Mouse (Mus musculus) gastrocnemius, postnatal 10 days (tissue): ENCODE data around the gene Fstl4. TPM values are rescaled to one million over a fixed set of nuclear protein-coding genes. Genes with fewer than 3 reads are reported as not detected.

ENCODE experiments used
- DNase-seq: peaks from one replicate; pipeline ENCODE4 v3.0.0; 2021; ENCODE audit warnings: mixed read lengths
- total RNA-seq, 2 experiments: library from RNA; stranded (reverse); gene quantifications; 2 replicates each; pipeline ENCODE4 v1.2.3; 2021

Fstl4 gene
- total RNA-seq, 2 experiments from 2014 or later, result 0.05 to 0.20 TPM

GRCm38 (mm10) chr11:53091596-53091995, 327.2 kb downstream of the Fstl4 start:
- no peak for DNase-seq

GRCm38 (mm10) chr11:53096871-53097270, 332.4 kb downstream of the Fstl4 start:
- no peak for DNase-seq

- no peak for DNase-seq
Measured at GRCm38 (mm10) chr11:53097331-53097730, 332.9 kb downstream of the Fstl4 start.

GRCm38 (mm10) chr11:53097870-53098269, 333.4 kb downstream of the Fstl4 start:
- DNase-seq, result no peak

- peak; percentile 58 for DNase-seq
Measured at GRCm38 (mm10) chr11:53098780-53099198, 334.4 kb downstream of the Fstl4 start.

GRCm38 (mm10) chr11:53099322-53099721, 334.9 kb downstream of the Fstl4 start:
- no peak for DNase-seq

GRCm38 (mm10) chr11:53101732-53102131, 337.3 kb downstream of the Fstl4 start:
- DNase-seq, result no peak

GRCm38 (mm10) chr11:53103601-53104325, 339.3 kb downstream of the Fstl4 start:
- DNase-seq, result peak; percentile 19

- no peak for DNase-seq
Measured at GRCm38 (mm10) chr11:53107706-53108105, 343.3 kb downstream of the Fstl4 start.

- DNase-seq, result no peak
Measured at GRCm38 (mm10) chr11:53108798-53109197, 344.4 kb downstream of the Fstl4 start.

- DNase-seq, result no peak
Measured at GRCm38 (mm10) chr11:53109701-53110467, 345.4 kb downstream of the Fstl4 start.

- no peak for DNase-seq
Measured at GRCm38 (mm10) chr11:53115711-53116110, 351.3 kb downstream of the Fstl4 start.

- DNase-seq, result no peak
Measured at GRCm38 (mm10) chr11:53116356-53116755, 351.9 kb downstream of the Fstl4 start.

GRCm38 (mm10) chr11:53118226-53118965, 354.0 kb downstream of the Fstl4 start:
- no peak for DNase-seq

- no peak for DNase-seq
Measured at GRCm38 (mm10) chr11:53119966-53120365, 355.5 kb downstream of the Fstl4 start.

GRCm38 (mm10) chr11:53121208-53121607, 356.8 kb downstream of the Fstl4 start:
- DNase-seq, result no peak

GRCm38 (mm10) chr11:53124799-53125198, 360.4 kb downstream of the Fstl4 start:
- DNase-seq, result no peak

GRCm38 (mm10) chr11:53126660-53127059, 362.2 kb downstream of the Fstl4 start:
- no peak for DNase-seq

GRCm38 (mm10) chr11:53128661-53129060, 364.2 kb downstream of the Fstl4 start:
- no peak for DNase-seq

GRCm38 (mm10) chr11:53132406-53133035, 368.1 kb downstream of the Fstl4 start:
- DNase-seq, result no peak

GRCm38 (mm10) chr11:53136371-53136770, 371.9 kb downstream of the Fstl4 start:
- no peak for DNase-seq

- no peak for DNase-seq
Measured at GRCm38 (mm10) chr11:53137381-53137780, 372.9 kb downstream of the Fstl4 start.
